Mouse (Mus musculus) bone marrow macrophage, adult 2 months (primary cell): ENCODE measurements around the gene 1810055G02Rik.
A peak's percentile ranks its signal among the peaks of the same experiment; 100 is the strongest.

Experiments
- CTCF ChIP-seq: IDR thresholded peaks from 2 replicates; pipeline ENCODE4 v1.5.1; 2012; ENCODE audit warnings: low read depth, mild to moderate bottlenecking, low read length, moderate library complexity
- POLR2A ChIP-seq: IDR thresholded peaks from 2 replicates; pipeline ENCODE4 v1.6.1; 2012; ENCODE audit warnings: mild to moderate bottlenecking, low read depth, low read length, borderline replicate concordance

DNA sequence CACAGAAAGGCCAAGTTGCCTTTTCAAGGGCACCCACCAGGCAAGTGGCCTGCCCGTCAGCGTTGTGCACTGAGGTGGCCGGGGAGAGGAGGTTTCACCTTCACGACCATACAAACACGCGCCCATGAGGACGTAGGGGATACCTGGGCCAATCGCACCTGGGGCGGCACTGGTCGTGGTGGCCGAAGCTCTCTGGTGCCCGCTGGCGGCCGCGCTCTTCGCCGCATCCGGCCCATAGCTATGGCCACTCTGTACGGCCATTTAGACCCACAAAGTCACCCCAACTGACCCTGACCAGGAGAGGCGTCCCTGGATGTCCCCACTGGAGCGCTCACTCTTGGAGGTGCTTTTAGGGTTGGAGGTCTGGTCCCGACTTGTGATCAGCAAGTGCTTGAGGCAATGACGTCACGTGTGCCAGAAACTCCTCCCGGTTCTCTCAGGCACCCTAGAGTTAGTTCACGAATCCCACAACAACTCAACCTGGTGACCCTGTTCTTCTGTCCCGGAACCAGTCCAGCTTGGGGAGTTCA is 11.3 kb downstream of the 1810055G02Rik start:
- TF ChIP-seq CTCF (peak; percentile 80), POLR2A (no peak)
